Mouse (Mus musculus) C2C12 (cell line): ENCODE measurements around the gene Mpdu1.

Experiments
- CTCF ChIP-seq: IDR thresholded peaks from one replicate; pipeline ENCODE4 v1.5.1; 2011; ENCODE audit not compliant: control insufficient read depth, insufficient read depth, insufficient read length
- MAX ChIP-seq: IDR thresholded peaks from one replicate; pipeline ENCODE4 v1.6.1; 2011; ENCODE audit warnings: mild to moderate bottlenecking, control low read depth
- MYOD1 ChIP-seq: IDR thresholded peaks from one replicate; pipeline ENCODE4 v1.6.1; 2011; ENCODE audit warnings: low read depth; ENCODE audit not compliant: control insufficient read depth, insufficient read length
- MYOG ChIP-seq: IDR thresholded peaks from one replicate; pipeline ENCODE4 v1.6.1; 2011; ENCODE audit not compliant: control insufficient read depth, insufficient read length; ENCODE audit errors: extremely low read depth
- USF1 ChIP-seq: IDR thresholded peaks from one replicate; pipeline ENCODE4 v1.6.1; 2011; ENCODE audit warnings: low read depth, mild to moderate bottlenecking, control low read depth, moderate library complexity

GRCm38 (mm10) chr11:69711082-69711481, 48.6 kb upstream of the Mpdu1 start:
- TF ChIP-seq CTCF (no peak), MYOG (no peak), MYOD1 (no peak), USF1 (no peak), MAX (no peak)
